ENCODE assay signal across 16 mouse cellular contexts in genomic region chr5:139600213-139600612, GRCm38 (mm10). TPM values are rescaled to one million over a fixed set of nuclear protein-coding genes. Genes with fewer than 3 reads are reported as not detected.
DNase-seq lines count a peak whose midpoint lies in the region; ATAC-seq lines count a peak whose summit lies in the region.
"Had no signal": no experiment of that assay in that cellular context is flagged by ENCODE, and none has a peak within 500 bp of the region (broad histone marks: within the 10 kb centered on the region; RNA-seq: fewer than 3 reads in every experiment).

No protein-coding gene starts in this region.

- H3K9me3 ChIP-seq in heart, embryonic 10.5 days: no peaks in the 10 kb centered on the region
- H3K9me3 ChIP-seq in hindbrain, embryonic 14.5 days (ENCODE audit: control insufficient read depth, low read length): no peaks in the 10 kb centered on the region
- no peaks in the 10 kb centered on the region for H3K9me3 ChIP-seq in neural tube, embryonic 11.5 days (ENCODE audit: control insufficient read depth, low read length)
- H3K9me3 ChIP-seq: heart, embryonic 15.5 days; liver, embryonic 13.5 days had no signal

- H3K27ac ChIP-seq in heart, embryonic 10.5 days: no peak overlapping the region
- peak overlapping the region; percentile 54; the same call in 1 of the 2 replicates for H3K27ac ChIP-seq in hindbrain, embryonic 14.5 days
- H3K27ac ChIP-seq in neural tube, embryonic 11.5 days (ENCODE audit: low read depth, low read length): no peak overlapping the region
- H3K27ac ChIP-seq: heart, embryonic 15.5 days; liver, embryonic 13.5 days had no signal

- ATAC-seq in hindbrain, embryonic 14.5 days (ENCODE audit: low FRiP score): no peak
- ATAC-seq in neural tube, embryonic 11.5 days (ENCODE audit: insufficient read depth, low FRiP score, low TSS enrichment): no peak

- peaks cover 96% of the 10 kb centered on the region for H3K27me3 ChIP-seq in heart, embryonic 10.5 days (ENCODE audit: insufficient read depth, poor library complexity, severe bottlenecking)
- peaks cover 34% of the 10 kb centered on the region for H3K27me3 ChIP-seq in hindbrain, embryonic 14.5 days (ENCODE audit: control insufficient read depth, insufficient read depth, low read length)
- H3K27me3 ChIP-seq in neural tube, embryonic 11.5 days (ENCODE audit: control insufficient read depth, insufficient read depth, low read length): peaks cover 41% of the 10 kb centered on the region

- H3K36me3 ChIP-seq in heart, embryonic 10.5 days: no peaks in the 10 kb centered on the region
- no peaks in the 10 kb centered on the region for H3K36me3 ChIP-seq in hindbrain, embryonic 14.5 days (replicated peaks; ENCODE audit: control insufficient read depth, insufficient read depth)
- no peaks in the 10 kb centered on the region for H3K36me3 ChIP-seq in neural tube, embryonic 11.5 days (ENCODE audit: control insufficient read depth, insufficient read depth, low read length)
- H3K36me3 ChIP-seq: heart, embryonic 15.5 days; liver, embryonic 13.5 days had no signal

- 2% methylated on average over 15 of the region's 15 CpGs for WGBS in heart, embryonic 10.5 days
- WGBS in hindbrain, embryonic 14.5 days: 2% methylated on average over 15 of the region's 15 CpGs
- WGBS in neural tube, embryonic 11.5 days: 2% methylated on average over 15 of the region's 15 CpGs

- no peak for DNase-seq in heart, embryonic 10.5 days (ENCODE audit: low spot score)
- no peak for DNase-seq in heart, adult 11 months
- peak; percentile 25 for DNase-seq in embryo, embryonic 11 days
- DNase-seq in hindbrain, embryonic 14.5 days (ENCODE audit: low spot score): no peak
- no peak for DNase-seq in neural tube, embryonic 11.5 days (ENCODE audit: low spot score)
- no peak for DNase-seq in frontal cortex, postnatal 10 days (ENCODE audit: low spot score in 2 of 2)
- no peak for DNase-seq in left cerebral cortex, adult 8-10 months (ENCODE audit: low spot score in 2 of 2)
- no peak for DNase-seq in left cerebral cortex, postnatal 10 days (ENCODE audit: extremely low spot score in 1 of 2, low spot score in 2 of 2)
- DNase-seq: adrenal gland, adult 2 months; liver, embryonic 13.5 days had no signal

- peak overlapping the region; percentile 31; the same call in 1 of the 2 replicates for H3K4me2 ChIP-seq in hindbrain, embryonic 14.5 days (replicated peaks)
- H3K4me2 ChIP-seq in neural tube, embryonic 11.5 days (ENCODE audit: low read depth): peak overlapping the region; percentile 38
- H3K4me2 ChIP-seq: liver, embryonic 13.5 days had no signal

- intact Hi-C loops in left cerebral cortex, postnatal 10 days (cut with DNase I): no loop called here

- no peak overlapping the region for H3K9ac ChIP-seq in hindbrain, embryonic 14.5 days
- H3K9ac ChIP-seq in neural tube, embryonic 11.5 days (ENCODE audit: low read length): no peak overlapping the region
- H3K9ac ChIP-seq: heart, embryonic 15.5 days; liver, embryonic 13.5 days had no signal

- peak overlapping the region; percentile 43; the same call in 1 of the 2 replicates for H3K4me3 ChIP-seq in heart, embryonic 10.5 days
- no peak overlapping the region for H3K4me3 ChIP-seq in hindbrain, embryonic 14.5 days (replicated peaks; ENCODE audit: low read length)
- no peak overlapping the region for H3K4me3 ChIP-seq in neural tube, embryonic 11.5 days (ENCODE audit: low read depth, low read length)
- H3K4me3 ChIP-seq: liver, embryonic 13.5 days; myocyte had no signal

- H3K4me1 ChIP-seq in heart, embryonic 10.5 days: peaks cover 17% of the 10 kb centered on the region
- peaks cover 22% of the 10 kb centered on the region for H3K4me1 ChIP-seq in hindbrain, embryonic 14.5 days (replicated peaks; ENCODE audit: control insufficient read depth, insufficient read depth, low read length)
- peaks cover 23% of the 10 kb centered on the region for H3K4me1 ChIP-seq in neural tube, embryonic 11.5 days (ENCODE audit: control insufficient read depth, insufficient read depth, low read length)
- H3K4me1 ChIP-seq: liver, embryonic 13.5 days had no signal

RNA-seq across cellular contexts. Expression of gene Uncx, which starts 56.9 kb away (rescaled TPM):
- polyA plus RNA-seq in heart, embryonic 10.5 days (2016; fragmentation: Nextera tagmentation; extraction: Ambion mirVana): 0.18 TPM in 1 of 2 replicates, not detected in the other
- 25.4 and 31.0 TPM in 2 replicates for polyA plus RNA-seq in hindbrain, embryonic 14.5 days (2014; fragmentation: Nextera tagmentation; extraction: Ambion mirVana)
- polyA plus RNA-seq in neural tube, embryonic 11.5 days (2014; fragmentation: Nextera tagmentation; extraction: Ambion mirVana): 44.9 and 45.2 TPM in 2 replicates
- total RNA-seq in left cerebral cortex, adult 8-10 months (2022): under 1 TPM in 3 of 4 experiments, not detected in 1; 0.14 to 0.74 (median 0.14) TPM
- under 1 TPM in 1 of 2 experiments, not detected in 1; 0.21 TPM for total RNA-seq in left cerebral cortex, postnatal 10 days (2021)
- total RNA-seq: adrenal gland, adult 2 months; gastrocnemius, adult 8-10 months had no signal
- polyA plus RNA-seq: adrenal gland, adult 2 months; C2C12; cortical plate, adult 2 months; heart, embryonic 15.5 days; liver, embryonic 13.5 days; myocyte; testis, adult 2 months had no signal

Comparison
In these comparisons a context has a peak if more than half of its experiments do, and no peak if none do; other contexts are left out.
1. RNA of gene Uncx, which starts 56.9 kb away (polyA plus RNA-seq): 44.9 to 45.2 TPM in neural tube, embryonic 11.5 days and 25.4 to 31.0 TPM in hindbrain, embryonic 14.5 days; 0.18 TPM in heart, embryonic 10.5 days; every median in the first group is over 10 times any median in the second.